23 mouse cellular contexts compared by ENCODE assay signal in genomic region chr8:122266867-122267266, GRCm38 (mm10). TPM values are rescaled to one million over a fixed set of nuclear protein-coding genes. Genes with fewer than 3 reads are reported as not detected.
DNase-seq lines count a peak whose midpoint lies in the region; ATAC-seq and TF ChIP-seq lines count a peak whose summit lies in the region.
"Had no signal": no experiment of that assay in that cellular context is flagged by ENCODE, and none has a peak within 500 bp of the region (broad histone marks: within the 10 kb centered on the region; RNA-seq: fewer than 3 reads in every experiment).

No protein-coding gene starts in this region.

- peak; percentile 41 to 50 for DNase-seq in cerebellum, adult 18-20 months
- no peak for DNase-seq in cerebellum, adult 11 months
- peak; percentile 62 for DNase-seq in hindbrain, postnatal 0 days (ENCODE audit: low spot score)
- DNase-seq in retina, postnatal 1 day: peak; percentile 38
- DNase-seq in retina, embryonic 14.5 days (ENCODE audit: low spot score): no peak
- DNase-seq: adrenal gland, postnatal 25 days; gastrocnemius, postnatal 36 days; heart, postnatal 4 days; kidney, adult 9 months; kidney, postnatal 25 days; liver, embryonic 13.5 days; lung, embryonic 14.5 days; lung, postnatal 4 days; spleen, adult 18-20 months; thymus, postnatal 25 days had no signal

- no peaks in the 10 kb centered on the region for H3K36me3 ChIP-seq in hindbrain, postnatal 0 days (ENCODE audit: insufficient read depth, low read length)
- no peaks in the 10 kb centered on the region; the same call in 1 of the 2 replicates for H3K36me3 ChIP-seq in hindbrain, embryonic 12.5 days
- H3K36me3 ChIP-seq: forebrain, embryonic 15.5 days; heart, embryonic 15.5 days; limb, embryonic 12.5 days; liver, embryonic 13.5 days had no signal

- peaks cover 20% of the 10 kb centered on the region for H3K4me1 ChIP-seq in hindbrain, postnatal 0 days (ENCODE audit: insufficient read depth, low read length)
- peaks cover 11% of the 10 kb centered on the region for H3K4me1 ChIP-seq in hindbrain, embryonic 12.5 days

- H3K9me3 ChIP-seq in hindbrain, postnatal 0 days (ENCODE audit: low read length): no peaks in the 10 kb centered on the region
- no peaks in the 10 kb centered on the region for H3K9me3 ChIP-seq in hindbrain, embryonic 12.5 days (replicated peaks)
- H3K9me3 ChIP-seq: forebrain, embryonic 15.5 days; heart, embryonic 15.5 days; limb, embryonic 12.5 days; liver, embryonic 13.5 days had no signal

- 31% methylated on average over 13 of the region's 13 CpGs for WGBS in hindbrain, postnatal 0 days
- WGBS in hindbrain, embryonic 12.5 days: 45% methylated on average over 13 of the region's 13 CpGs

- H3K27ac ChIP-seq in hindbrain, postnatal 0 days: no peak overlapping the region
- H3K27ac ChIP-seq in hindbrain, embryonic 12.5 days: no peak overlapping the region
- H3K27ac ChIP-seq: forebrain, embryonic 15.5 days; heart, embryonic 15.5 days; left cerebral cortex, adult 2 months; limb, embryonic 12.5 days; liver, embryonic 13.5 days had no signal

- no peak for TF ChIP-seq CTCF in hindbrain, postnatal 0 days (IDR thresholded peaks at IDR 0.05; ENCODE audit: low read depth)

- H3K27me3 ChIP-seq in hindbrain, postnatal 0 days (ENCODE audit: insufficient read depth, low read length): no peaks in the 10 kb centered on the region
- H3K27me3 ChIP-seq in hindbrain, embryonic 12.5 days: peaks cover 49% of the 10 kb centered on the region
- H3K27me3 ChIP-seq: forebrain, embryonic 15.5 days had no signal

- ATAC-seq in hindbrain, postnatal 0 days: no peak
- ATAC-seq in hindbrain, embryonic 12.5 days (ENCODE audit: low FRiP score): no peak
- ATAC-seq in activated CD4-positive, CD25-positive, alpha-beta regulatory T cell, adult 4 months: no peak
- ATAC-seq: CD4-positive, CD25-positive, alpha-beta regulatory T cell, adult 4 months; forebrain, embryonic 15.5 days had no signal

- H3K4me2 ChIP-seq in hindbrain, postnatal 0 days (ENCODE audit: low read depth, low read length): no peak overlapping the region
- H3K4me2 ChIP-seq in hindbrain, embryonic 12.5 days (replicated peaks): no peak overlapping the region
- H3K4me2 ChIP-seq: forebrain, embryonic 15.5 days; heart, embryonic 15.5 days; limb, embryonic 12.5 days; liver, embryonic 13.5 days; lung, embryonic 14.5 days had no signal

- 0 out of 2 replicates have a peak overlapping the region, but pooled peaks have one; percentile 13 for H3K9ac ChIP-seq in hindbrain, postnatal 0 days (replicated peaks; ENCODE audit: low read length)
- no peak overlapping the region for H3K9ac ChIP-seq in hindbrain, embryonic 12.5 days
- H3K9ac ChIP-seq: forebrain, embryonic 15.5 days; heart, embryonic 15.5 days; limb, embryonic 12.5 days; liver, embryonic 13.5 days; lung, embryonic 14.5 days had no signal

- no peak overlapping the region for H3K4me3 ChIP-seq in hindbrain, postnatal 0 days (ENCODE audit: low read length)
- H3K4me3 ChIP-seq in hindbrain, embryonic 12.5 days: no peak overlapping the region
- H3K4me3 ChIP-seq: erythroblast, embryonic 14.5 days; forebrain, embryonic 15.5 days; heart, embryonic 15.5 days; left cerebral cortex, adult 2 months; limb, embryonic 12.5 days; liver, embryonic 13.5 days had no signal

RNA-seq across cellular contexts. Expression of gene Zfpm1, which starts 15.1 kb away (rescaled TPM):
- total RNA-seq in hindbrain, postnatal 0 days (2014; rRNA removed): 28.0 and 37.6 TPM in 2 replicates
- polyA plus RNA-seq in hindbrain, postnatal 0 days (2015; fragmentation: Nextera tagmentation; extraction: Ambion mirVana): 1.5 and 2.0 TPM in 2 replicates
- polyA plus RNA-seq in hindbrain, embryonic 12.5 days (2016; fragmentation: Nextera tagmentation; extraction: Ambion mirVana): 2.5 and 3.3 TPM in 2 replicates
- polyA plus RNA-seq in activated CD4-positive, CD25-positive, alpha-beta regulatory T cell, adult 4 months (2017; shearing (Covaris generic)): 1 to 10 TPM; 1.7 to 2.2 TPM

Comparison
In these comparisons a context has a peak if more than half of its experiments do, and no peak if none do; other contexts are left out.
1. DNase-seq: peak in cerebellum, adult 18-20 months (2 of 2), hindbrain, postnatal 0 days (single experiment) and retina, postnatal 1 day (single experiment); none in cerebellum, adult 11 months (single experiment) and retina, embryonic 14.5 days (single experiment).